Mouse (Mus musculus) urinary bladder, adult 2 months (tissue): ENCODE measurements around the gene Rnft2. TPM values are rescaled to one million over a fixed set of nuclear protein-coding genes. Genes with fewer than 3 reads are reported as not detected.
A peak's percentile ranks its signal among the peaks of the same experiment; 100 is the strongest.

ENCODE experiments used
- DNase-seq: peaks from one replicate; pipeline ENCODE4 v3.0.0; 2022; ENCODE audit warnings: low spot score
- polyA plus RNA-seq: library from polyadenylated mRNA; depleted of rRNA; stranded (reverse); fragments of >200 nt; gene quantifications from 2 replicates; pipeline ENCODE4 v1.2.3, GENCODE M21; 2012

Gene Rnft2
- polyA plus RNA-seq, 1 experiment = 4.3 TPM

DNA sequence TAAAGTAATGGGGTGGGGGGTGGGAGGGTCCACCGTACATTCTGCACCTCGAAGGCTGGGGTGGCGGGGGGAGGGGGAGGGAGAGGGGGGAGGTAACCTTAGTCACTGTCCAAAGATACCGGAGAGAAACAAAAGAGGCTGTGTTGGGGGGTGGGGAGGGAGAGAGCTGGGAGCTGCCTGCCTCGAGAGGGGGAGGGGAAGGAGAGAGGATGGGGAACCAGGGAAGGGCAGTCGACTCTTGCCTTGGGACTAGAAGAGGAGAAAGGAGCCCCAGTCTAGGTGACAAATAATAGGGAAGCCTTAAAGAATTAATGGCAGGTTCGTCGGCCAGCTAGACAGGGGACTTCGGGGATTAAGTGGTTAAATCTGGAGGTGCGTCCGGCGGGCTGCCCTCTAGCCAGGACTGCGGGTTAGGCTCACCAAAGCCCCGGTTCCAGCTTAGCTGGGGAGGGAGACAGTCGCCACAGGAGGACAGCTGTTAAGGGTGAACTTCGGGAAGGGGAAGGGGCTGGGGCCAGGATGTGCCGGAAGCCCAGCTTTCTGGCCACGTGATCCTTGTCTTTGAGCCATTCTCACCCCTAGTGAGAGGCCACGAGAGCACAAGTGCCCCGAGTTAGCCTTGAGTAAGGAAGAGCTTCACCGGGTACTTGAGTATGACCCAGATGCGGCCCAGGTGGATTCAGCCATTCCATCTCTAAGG lies 70.5 kb downstream of the Rnft2 start:
- no peak for DNase-seq

DNA sequence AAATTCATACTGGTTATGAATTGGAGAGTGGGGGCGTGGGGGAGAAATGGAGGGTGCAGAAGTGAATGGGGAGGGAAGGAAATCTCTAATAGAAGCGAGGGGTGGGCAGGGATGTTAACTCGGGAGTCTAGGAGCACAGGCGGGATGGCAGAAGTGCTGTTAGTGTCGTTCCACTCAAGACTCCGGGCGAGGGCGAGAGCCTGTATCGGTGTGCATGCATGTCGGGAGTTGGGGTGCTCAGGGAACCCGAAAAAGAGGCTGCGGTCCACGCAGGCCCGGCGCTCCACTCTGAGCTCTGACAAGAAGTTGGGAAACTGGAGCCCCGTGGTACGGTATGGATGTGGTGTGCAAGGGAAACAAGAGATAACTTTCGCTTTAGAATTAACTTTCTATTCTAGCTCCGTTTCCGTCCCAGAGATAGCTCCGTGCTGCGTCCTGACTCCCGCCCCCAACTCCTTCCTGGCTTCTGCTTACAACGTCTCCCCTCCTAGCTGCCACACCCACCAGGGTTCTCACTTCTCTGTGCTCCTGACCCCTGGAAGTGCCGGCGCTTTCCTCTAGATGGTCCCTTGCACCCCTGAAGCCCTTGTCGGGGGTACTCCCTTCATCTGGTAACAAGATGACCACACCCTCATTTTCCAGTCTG lies 72.7 kb downstream of the Rnft2 start:
- DNase-seq = no peak

DNA sequence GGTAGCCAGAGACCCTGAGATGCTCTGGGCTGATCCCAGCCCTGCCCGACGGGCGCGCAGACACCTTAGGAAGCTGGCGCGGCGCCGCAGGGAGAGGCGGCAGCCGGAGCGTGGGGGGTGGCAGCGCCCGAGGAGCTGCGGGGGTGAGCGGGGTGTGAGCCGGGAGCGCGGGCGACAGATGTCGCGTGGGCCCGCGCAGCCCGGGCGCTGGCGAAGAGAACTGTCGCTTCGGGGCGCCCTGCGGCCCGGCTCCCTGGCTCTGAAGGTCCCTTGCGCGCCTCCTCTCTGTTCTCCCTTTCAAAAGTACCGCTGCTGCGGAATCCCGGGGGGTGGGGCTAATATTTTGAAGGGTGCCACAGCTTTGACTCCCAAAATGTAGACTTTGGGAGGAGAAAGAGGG lies 73.3 kb downstream of the Rnft2 start:
- no peak for DNase-seq

DNA sequence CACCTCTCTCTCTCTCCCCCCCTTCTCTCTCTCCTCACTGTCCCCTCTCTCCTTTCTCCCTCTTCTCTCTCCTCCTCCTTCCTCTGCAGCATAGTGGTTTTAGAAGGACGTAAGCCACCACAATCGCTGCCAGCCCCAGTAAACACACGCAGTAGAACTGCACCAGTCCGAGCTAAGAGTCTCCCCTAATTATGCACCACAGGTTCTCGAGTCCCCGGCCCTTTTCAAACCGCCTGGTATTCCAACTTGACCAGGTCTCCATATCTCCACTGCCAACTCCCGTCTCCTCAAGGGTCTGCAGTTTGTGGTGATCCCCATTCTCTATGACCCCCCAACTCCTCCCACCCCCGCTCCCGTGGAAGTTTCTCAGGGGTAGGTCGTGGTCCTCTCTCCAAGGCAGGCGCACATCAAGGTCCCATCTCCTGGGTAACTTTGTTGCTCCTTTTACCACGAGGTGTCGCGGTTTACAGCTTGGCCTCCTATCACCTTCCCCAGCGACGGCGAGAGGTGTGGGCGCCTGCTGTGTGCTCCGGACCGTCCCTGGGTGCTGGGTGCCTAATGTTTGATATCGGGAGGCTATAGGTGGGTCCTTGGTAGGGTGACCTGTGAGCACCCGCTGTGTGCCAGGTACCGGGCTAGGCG lies 73.9 kb downstream of the Rnft2 start:
- DNase-seq = no peak

DNA sequence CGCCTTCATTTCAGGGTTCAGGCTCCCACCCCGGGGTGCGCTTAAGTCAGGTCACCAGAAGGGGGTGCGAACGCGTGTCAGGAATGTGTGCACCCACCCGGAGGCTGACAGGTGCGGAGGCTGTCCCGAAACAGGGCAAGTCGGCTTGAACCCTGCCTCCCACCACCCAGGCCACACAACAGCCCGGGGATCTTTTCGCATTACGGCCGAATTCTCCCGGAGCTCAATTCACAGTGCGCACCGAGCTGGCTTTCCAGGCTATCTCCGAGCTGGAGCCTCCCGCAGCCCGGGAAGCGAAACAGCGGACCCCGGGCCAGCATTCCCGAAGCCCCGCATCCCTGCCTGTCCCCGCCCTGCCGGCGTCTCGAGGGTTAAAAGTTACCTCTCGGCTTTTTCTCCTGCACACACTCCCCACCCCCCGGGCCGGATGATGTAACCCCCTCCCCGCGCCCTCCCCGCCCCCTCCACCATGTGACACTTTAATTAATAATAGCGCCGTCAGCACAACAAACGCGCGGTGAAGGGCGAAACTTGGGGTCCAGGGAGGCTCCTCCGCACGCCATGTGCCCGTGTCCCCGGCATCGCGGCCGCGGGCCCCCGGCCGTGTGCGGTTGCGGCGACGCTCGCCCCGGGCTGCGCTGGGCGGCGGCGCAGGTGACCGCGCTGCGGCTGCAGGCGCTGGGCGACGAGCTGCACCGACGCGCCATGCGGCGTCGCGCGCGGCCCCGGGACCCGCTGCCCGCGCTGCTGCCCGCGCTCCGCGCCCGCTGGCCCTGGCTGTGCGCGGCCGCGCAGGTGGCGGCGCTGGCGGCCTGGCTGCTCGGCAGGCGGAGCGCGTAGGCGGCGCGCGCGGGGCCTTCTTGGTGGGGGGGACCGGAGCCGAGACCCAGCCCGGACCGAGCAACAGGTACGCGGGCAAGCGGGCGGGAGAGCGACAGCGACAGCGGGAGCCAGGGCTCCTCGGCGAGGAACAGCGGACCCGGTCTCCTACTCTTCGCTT lies 75.4 kb downstream of the Rnft2 start:
- DNase-seq = no peak

DNA sequence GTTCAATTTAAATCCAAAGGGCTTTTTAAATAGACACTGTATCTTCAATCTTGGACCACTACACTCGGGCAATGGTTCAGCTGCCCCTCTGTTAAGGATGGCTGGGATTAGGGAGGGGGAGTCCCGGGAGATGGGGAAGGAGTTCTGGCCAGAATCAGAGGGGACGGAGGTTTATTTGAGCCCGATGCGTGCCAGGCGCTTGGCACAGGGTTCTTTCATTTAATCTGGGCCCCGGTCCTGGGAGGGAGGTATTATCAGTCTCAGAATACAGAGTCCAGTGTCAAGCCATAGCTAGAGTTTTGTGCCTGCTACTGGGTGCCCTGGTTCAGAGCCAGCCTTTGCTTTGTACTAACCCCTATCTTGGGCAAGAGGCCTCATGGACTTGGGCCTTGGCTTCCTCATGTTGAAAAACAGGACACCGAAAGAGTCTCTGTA lies 77.3 kb downstream of the Rnft2 start:
- DNase-seq = no peak

DNA sequence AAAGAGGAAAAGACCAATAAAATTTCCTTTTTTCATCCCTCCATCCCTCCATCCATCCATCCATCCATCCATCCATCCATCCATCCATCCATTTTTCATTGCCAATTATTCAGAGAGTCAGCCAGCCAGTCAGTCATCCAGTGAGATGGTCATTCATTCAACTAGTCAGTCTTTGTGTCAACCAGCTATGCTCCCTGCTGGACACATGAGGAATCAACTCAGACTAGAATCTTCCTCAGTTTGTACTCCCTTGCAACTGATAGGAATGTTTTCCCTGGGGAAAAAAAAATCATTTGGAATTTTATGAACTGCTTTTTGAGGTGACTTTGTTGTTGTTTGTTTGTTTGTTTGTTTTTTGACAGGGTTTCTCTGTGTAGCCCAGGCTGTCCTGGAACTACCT lies 79.5 kb downstream of the Rnft2 start:
- no peak for DNase-seq

DNA sequence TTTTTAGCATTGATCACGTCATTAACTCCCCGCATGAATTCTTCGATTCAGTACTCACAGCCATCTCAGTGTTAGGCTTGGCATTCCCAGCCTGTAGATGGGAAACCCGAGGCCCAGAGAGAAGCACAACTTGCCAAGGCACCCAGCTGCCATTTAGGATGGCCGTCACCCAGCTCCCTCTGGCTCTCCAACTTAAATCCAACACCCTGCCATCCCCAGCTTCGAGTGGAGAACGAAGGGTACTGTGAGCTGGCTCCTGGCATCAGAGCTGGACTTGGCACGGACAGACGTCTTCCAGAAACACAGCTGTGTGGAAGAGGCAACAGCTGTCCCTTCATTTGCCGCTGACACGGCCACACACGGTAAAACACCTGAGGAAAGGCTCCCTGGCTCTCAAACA lies 80.3 kb downstream of the Rnft2 start, which contains the start of gene Hrk:
Gene Hrk (plus strand): TSS at position 68 of the 400 bp plus-strand sequence.
- no peak for DNase-seq

DNA sequence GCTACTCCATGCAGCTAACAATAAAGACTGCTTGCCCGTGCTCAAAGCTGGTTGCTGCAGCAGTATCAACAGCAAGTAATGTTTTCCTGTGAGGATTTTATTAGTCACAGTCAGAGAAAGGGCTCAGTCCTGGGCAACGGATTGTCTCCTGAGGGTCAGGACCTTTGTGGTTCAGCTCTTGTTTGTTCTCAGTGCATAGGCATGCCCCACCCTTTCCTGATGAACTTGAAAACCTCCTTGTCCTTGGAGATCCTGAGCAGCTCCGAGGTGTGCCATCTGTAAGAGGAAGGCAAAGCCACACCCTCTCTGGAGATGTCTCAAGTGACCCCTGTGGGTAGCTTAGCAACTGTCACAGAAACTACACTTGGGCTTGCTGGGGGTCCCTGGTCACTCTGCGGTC lies 84.2 kb downstream of the Rnft2 start:
- no peak for DNase-seq

DNA sequence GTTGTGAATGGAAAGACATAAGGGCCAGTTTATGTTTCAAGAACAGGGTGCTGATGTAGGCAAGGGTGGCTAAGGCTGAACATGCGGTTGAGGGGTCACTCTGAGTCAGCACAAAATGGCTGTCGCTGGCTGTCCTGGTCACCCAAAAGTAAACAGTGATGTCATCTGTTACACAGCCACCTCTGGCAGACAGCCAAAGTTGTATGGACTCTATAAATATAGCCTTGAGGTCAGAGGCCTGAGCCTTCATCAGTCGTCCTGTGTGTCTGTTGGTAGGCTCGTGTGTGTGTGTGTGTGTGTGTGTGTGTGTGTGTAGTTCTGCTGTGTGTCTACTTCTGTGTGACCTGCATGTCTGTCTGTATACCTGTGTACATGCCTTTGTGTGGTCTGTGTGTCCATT lies 87.9 kb downstream of the Rnft2 start:
- DNase-seq = no peak

DNA sequence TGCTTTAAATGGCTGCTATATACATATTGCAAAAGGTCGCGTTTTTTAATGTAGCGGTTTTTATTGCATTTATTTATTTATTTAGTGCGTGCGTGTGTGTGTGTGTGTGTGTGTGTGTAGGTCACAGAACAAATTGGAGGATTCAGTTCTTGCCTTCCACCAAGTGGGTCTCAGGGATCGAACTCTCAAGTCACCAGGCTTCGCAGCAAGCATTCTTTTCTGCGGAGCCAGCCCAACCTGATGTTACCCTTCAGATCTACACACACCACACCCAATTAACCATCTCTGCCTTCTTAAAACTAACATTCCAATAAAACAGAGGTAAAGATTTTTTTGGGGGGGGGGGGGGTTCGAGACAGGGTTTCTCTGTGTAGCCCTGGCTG lies 89.4 kb downstream of the Rnft2 start:
- no peak for DNase-seq

DNA sequence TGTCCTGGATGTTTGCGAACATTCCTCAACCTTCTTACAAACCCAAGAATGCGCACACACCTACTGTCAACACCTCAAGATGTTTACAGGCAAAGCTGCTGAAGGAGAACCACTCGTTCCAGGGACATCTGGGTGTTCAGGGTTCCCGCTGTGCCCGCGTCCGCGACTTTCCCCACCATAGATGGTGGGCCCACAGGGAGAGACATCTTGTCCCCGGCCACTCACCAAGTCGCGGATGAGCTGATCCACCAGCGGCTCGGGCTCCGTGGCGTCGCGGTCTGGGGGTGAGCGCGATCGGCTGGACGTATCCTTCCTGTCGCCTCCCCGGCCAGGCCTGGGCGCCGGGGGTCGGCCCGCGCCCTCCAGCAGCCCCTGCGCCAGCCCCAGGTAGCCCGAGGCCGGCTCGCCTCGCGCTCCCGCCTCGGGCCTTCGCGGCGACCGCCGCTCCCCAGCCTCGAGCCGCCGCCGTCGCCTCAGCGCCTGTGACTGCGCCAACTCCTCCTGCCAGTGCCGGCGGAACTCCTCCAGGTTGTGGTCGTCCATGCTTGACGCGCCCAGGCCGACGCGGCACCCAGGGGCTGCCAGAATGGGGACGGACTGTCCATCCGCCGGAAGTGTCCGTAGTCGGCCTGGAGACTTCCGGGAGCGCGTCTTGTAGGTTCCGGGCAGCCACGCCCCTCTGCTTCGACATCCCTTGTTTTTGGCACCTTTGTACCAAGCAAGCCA lies 89.9 kb downstream of the Rnft2 start, which contains the start of gene Fbxw8:
Gene Fbxw8 (minus strand): TSS at position 626 of the 726 bp plus-strand sequence.
- peak; percentile 75 for DNase-seq

DNA sequence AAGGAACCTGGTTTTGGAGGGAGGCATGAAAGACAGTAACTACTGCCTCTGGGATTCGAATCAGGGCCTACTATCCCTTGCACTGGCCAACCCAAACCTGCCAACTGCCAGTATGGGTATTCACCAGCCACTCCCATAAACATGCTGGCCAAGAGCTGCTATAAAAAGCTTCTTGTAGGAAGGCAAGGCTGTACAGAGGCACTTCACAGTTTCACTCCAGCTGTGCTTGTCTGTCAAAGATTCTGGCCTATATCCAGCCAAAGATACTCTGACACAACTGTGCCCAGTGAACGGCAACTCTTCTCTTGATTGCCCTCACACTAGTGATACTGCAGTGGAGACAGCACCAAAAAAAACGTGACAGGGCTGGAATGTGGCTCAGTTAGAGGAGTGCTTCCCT lies 95.2 kb downstream of the Rnft2 start:
- no peak for DNase-seq

DNA sequence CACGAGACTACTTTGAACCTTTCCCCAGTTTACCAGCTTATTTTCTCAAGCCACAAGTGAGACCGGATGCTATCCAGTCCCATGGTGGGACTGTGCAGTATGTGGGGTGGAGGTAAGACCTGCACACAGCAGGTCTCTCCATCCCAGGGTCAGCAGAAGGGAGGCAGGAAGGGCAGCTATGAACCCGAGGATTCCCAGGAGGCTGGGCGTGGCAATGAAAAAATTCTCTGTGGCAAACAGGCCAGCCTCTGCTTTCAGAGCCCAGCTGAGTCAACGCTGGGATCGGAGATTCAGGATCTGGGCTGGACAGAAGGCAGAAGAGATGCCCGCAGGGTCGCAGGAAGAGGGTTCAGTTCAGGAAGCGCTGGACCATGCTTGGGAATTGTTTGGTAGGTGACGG lies 97.7 kb downstream of the Rnft2 start:
- DNase-seq = no peak

DNA sequence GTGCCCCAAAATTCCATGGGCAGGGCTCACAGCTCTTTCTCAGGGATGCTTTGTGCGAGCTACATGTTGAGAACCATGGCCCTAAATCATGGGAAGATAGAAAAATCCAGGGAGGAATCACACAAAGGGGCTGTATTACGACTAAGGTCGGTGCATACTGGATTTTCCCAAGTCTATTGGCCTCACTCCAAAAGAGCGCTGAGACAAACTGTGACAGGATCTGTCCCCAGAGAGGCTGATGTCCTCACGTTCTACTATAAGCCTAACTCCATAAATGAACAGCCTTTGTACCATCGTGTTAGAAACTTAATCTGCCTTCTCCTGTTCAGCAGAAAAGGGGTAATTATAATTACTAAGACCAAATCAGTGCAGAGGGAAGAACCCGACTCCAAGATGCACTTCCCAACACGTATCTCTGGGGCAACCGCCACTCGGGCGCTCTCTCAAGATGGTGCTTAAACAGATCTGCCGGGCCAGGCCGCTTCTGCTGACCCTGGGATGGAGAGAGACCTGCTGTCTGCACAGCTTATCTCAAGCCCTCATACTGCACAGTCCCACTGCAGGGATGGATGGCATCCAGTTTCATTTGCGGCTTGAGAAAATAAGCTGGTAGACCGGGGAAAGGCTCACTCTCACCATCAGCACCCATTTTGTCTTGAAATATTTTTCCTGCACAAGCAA lies 98.8 kb downstream of the Rnft2 start:
- DNase-seq = no peak

DNA sequence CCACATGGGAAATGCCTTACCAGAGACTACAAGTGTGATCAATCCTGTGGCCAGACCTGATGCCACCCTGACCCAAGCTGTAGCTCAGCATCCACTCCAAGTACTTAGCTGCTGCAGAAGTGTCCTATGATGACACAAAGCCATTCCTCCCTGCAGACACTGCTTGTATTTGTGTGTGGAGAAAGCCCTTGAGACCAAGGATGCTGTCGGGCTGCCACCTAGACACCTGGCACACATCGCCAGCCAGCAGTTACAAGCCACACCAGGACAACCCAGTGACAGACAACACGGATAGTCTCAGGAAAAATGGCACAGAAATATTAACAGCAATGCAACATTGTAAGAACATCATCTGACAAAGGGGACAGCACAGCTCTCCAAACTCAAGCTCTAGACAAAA lies 99.5 kb downstream of the Rnft2 start:
- DNase-seq = no peak

DNA sequence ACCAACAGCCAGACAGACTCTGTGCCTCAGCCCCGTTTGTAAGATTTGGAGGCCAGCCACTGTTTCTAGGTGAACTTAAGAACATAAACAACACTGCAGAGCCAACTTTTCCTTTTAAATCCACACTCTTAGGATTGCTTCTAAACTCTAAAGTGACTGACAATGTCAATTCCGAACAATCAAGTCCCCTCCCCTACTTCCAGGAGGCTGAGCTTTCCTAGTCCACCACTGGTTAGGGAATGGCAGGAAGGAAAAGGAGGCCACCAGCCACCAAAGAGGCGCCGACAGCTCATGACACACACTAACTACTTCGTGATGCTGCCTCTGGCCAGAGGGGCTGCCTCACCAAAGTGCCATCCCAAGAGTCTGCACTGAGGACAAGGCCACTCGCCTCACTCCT lies 100.1 kb downstream of the Rnft2 start:
- DNase-seq = no peak

DNA sequence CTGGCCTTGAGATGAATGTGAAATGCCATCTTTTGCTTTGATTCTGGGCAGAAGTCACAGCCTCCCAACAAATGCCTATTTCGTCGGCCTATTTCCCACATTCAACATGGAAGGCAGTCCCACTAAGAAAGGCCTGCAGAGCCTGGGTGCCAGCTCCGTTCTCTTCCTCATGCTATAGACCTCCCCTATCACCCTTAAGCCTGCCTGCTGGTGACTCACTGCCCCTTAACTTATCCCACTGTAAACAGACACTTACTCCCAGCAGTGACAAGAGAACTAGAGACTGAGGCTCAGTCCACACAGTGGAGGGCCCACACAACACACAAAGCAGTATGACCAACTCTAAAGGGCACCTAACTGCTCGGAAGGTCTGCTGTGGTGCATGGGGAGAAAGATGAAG lies 100.6 kb downstream of the Rnft2 start:
- no peak for DNase-seq

DNA sequence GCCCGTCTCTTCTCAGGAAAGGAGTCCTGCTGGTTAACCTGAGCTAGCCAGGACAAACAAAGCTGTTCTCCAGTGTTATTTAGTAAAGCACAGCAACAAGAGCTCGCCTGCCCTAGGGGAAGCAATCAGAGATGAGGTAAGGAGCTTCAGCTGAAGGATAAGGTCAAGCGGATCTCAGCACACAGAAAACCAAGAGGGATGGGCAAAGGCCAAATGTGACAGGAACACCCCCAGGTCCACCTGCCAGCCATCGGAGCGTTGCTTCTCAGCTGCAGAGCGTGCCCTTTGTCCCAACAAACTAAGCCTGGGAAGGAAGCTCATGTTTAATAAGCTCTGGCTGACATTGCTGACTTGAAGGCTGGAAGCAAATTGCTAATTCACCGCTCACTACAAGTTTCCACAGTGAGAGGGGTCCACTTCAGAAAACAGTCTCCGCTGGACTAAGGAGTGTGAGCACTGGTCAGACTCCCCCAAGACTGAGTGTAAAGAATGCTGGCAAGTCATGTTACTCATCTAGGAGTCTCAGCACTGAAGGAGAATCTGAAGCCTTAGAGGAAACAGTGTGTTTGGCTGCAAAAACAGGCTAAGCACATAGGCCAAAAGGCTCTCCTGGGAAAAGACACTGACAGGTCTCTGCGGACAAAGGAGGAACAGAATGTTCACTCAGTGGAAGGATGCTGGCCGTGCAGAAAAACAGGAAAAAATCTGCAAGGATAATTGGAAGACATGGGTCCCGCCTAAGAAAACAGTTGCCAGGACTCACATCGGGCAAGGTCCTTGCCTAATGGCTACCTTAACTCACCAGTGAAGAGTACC lies 101.5 kb downstream of the Rnft2 start:
- DNase-seq = no peak

DNA sequence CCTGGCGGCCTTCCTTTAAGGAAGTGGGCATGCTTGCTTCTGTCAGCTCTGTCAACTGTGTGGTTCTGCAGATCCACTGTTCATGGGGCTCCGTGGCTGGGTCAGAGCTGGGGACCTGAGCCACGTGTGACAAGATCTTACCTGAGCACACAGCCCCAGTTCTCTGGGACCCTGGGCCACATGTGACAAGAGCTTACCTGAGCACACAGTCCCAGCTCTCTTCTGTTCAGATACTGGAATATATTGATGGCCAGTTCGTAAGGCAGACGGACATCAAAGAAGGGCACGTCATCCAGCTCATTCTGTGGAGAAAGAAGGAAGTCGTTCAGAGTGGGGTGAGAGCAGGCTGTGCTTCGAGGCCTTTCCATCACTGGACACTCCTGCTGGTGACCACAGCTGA lies 102.4 kb downstream of the Rnft2 start:
- no peak for DNase-seq
